Mouse (Mus musculus): ENCODE data around the gene Fam126a.

Gene Fam126a

GRCm38 (mm10) chr5:23992876-23993552, 37.5 kb downstream of the Fam126a start:
- peak; percentile 9 to 45 for DNase-seq (ENCODE audit: low spot score in 2 of 2)

- no peak for DNase-seq (ENCODE audit: low spot score in 2 of 2)
These were observed 40.5 kb downstream of the Fam126a start for GRCm38 (mm10) chr5:23990001-23990400.

GRCm38 (mm10) chr5:23987792-23988191, 42.7 kb downstream of the Fam126a start:
- DNase-seq (ENCODE audit: low spot score in 2 of 2) = no peak

GRCm38 (mm10) chr5:23982081-23982480, 48.4 kb downstream of the Fam126a start:
- no peak for DNase-seq (ENCODE audit: low spot score in 2 of 2)

GRCm38 (mm10) chr5:23978516-23978915, 52.0 kb downstream of the Fam126a start:
- DNase-seq (ENCODE audit: low spot score in 2 of 2) = no peak

GRCm38 (mm10) chr5:23974994-23975575, 55.4 kb downstream of the Fam126a start:
- DNase-seq (ENCODE audit: low spot score in 2 of 2) = no peak

GRCm38 (mm10) chr5:23967705-23968104, 62.8 kb downstream of the Fam126a start:
- DNase-seq (ENCODE audit: low spot score in 2 of 2) = no peak

GRCm38 (mm10) chr5:23964599-23965165, 65.8 kb downstream of the Fam126a start:
- no peak for DNase-seq (ENCODE audit: low spot score in 2 of 2)

GRCm38 (mm10) chr5:23953047-23953446, 77.4 kb downstream of the Fam126a start:
- DNase-seq (ENCODE audit: low spot score in 2 of 2) = no peak

- no peak for DNase-seq (ENCODE audit: low spot score in 2 of 2)
These were observed 82.4 kb downstream of the Fam126a start for GRCm38 (mm10) chr5:23948071-23948470.

GRCm38 (mm10) chr5:23945056-23945455, 85.4 kb downstream of the Fam126a start:
- DNase-seq (ENCODE audit: low spot score in 2 of 2) = no peak

- DNase-seq (ENCODE audit: low spot score in 2 of 2) = no peak
These were observed 87.0 kb downstream of the Fam126a start for GRCm38 (mm10) chr5:23943534-23943933.

- no peak for DNase-seq (ENCODE audit: low spot score in 2 of 2)
These were observed 106.9 kb downstream of the Fam126a start for GRCm38 (mm10) chr5:23923481-23924165.

- DNase-seq (ENCODE audit: low spot score in 2 of 2) = no peak
These were observed 107.8 kb downstream of the Fam126a start for GRCm38 (mm10) chr5:23922516-23923291.

GRCm38 (mm10) chr5:23921316-23921715, 109.2 kb downstream of the Fam126a start:
- DNase-seq (ENCODE audit: low spot score in 2 of 2) = no peak

GRCm38 (mm10) chr5:23919892-23920731, 110.4 kb downstream of the Fam126a start:
- no peak for DNase-seq (ENCODE audit: low spot score in 2 of 2)

- DNase-seq (ENCODE audit: low spot score in 2 of 2) = no peak
These were observed 113.2 kb downstream of the Fam126a start for GRCm38 (mm10) chr5:23917301-23917700.

GRCm38 (mm10) chr5:23911556-23911955, 118.9 kb downstream of the Fam126a start:
- no peak for DNase-seq (ENCODE audit: low spot score in 2 of 2)

- DNase-seq (ENCODE audit: low spot score in 2 of 2) = no peak
These were observed 121.2 kb downstream of the Fam126a start for GRCm38 (mm10) chr5:23909256-23909655.

GRCm38 (mm10) chr5:23908486-23909090, 121.9 kb downstream of the Fam126a start:
- no peak for DNase-seq (ENCODE audit: low spot score in 2 of 2)

- DNase-seq (ENCODE audit: low spot score in 2 of 2) = no peak
These were observed 128.3 kb downstream of the Fam126a start for GRCm38 (mm10) chr5:23902221-23902620.
